Mouse (Mus musculus) gonadal fat pad, adult 2 months (tissue): ENCODE measurements around the gene Fbxw8. TPM values are rescaled to one million over a fixed set of nuclear protein-coding genes. Genes with fewer than 3 reads are reported as not detected.

Experiments
- DNase-seq: peaks from one replicate; pipeline ENCODE4 v3.0.0-alpha.2; 2012; ENCODE audit warnings: low read depth
- polyA plus RNA-seq: library from polyadenylated mRNA; depleted of rRNA; stranded (reverse); fragments of >200 nt; gene quantifications from 2 replicates; pipeline ENCODE4 v1.2.3, GENCODE M21; 2012; rRNA removed

Fbxw8 gene
- polyA plus RNA-seq, 1 experiment = 80.7 TPM

DNA sequence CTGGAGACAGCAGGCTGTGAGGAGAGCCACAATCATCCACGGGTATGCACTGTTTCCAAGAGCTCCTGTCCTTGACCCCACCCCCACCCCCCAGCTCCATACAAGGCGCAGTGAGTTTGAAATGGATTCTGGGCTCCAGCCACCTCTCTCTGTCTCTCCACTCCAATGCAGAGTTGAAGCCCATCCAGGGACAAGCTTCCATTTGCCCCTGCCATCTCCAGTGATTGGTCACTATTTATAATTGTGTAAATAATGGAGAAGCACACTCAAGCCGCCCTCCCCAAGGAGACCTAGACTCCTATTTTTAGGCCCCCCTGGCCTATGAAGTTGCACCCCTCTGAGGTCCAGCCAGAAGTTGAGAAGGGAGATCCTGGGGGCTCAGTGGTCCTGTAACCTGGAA, 132.2 kb downstream of the Fbxw8 start:
- no peak for DNase-seq

DNA sequence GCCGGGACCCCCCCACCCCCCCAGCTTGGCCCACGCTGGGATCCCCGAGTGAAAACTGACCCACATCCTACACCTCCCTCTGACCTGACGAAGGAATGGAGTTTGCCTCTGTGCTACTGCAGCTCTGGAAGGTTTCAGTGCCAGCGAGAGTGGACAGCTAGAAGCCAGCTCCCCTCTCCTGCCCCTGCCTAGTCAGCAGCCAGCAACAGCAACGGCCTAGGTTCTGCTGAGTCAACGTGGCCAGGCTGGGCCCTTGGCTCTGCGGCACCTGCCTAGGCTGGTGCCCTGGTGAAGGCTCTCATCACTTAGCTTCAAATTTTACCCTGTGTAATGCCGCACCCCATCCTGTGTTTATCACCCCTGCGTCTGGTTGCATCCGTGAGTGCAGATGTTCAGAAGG, 135.4 kb downstream of the Fbxw8 start:
- DNase-seq = no peak

DNA sequence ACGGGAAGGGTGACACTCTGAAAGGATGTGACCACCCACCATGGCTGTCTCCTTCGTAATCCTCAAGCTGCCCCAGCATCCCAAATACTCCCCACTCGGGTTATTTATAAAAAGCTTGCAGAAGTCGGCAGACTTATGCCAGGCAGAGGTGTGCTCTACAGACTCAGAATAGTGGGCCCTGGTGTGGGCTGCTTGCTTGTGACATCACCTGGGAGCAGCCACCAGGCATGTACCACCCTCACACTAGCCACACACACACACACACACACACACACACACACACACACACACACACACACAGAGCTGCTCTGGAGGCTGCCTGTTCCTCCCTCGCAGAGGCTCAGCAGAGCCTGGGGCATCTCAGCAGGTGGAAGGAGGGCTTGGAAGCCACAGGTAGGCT, 137.7 kb downstream of the Fbxw8 start:
- DNase-seq = no peak

DNA sequence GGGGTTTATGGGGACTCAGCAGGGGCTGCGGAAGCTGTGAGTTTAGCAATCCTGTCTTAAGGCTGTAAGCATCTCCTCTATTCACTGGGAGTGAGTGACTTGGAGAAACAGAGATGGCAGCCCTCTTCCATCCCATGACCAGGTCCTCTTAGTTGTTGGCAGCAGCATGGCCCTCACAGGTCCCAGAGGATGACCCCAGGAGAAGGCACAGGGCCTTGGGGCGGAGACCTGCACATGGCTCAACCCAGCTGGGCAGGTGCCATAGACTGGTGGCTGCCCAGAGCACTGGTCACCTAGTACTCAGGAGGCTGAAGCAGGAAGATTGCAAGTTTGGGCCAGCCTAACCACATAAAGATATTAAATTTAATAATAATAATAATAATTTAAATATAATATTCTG, 139.6 kb downstream of the Fbxw8 start:
- no peak for DNase-seq

DNA sequence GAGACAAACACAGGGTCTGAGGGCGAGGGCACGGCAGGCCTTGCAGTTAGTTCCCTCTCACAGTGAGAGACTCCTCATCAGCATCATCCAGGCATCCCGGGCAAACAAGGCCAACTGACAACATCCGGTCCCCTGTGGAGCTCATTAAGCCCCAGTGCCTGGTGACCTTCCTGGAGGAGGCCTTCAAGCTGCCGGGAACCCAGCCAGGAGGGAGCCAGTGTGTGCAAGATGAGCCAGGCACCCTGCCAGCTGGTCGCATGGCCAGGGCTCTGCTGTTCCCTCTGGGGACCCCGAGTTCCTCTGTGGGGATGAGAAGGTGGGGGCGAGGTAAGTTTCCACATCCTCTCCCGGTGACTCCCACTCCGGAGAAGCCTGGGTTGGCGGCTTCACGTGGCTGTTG, 140.2 kb downstream of the Fbxw8 start:
- DNase-seq = no peak

Other genes with a start within 250 kb of the Fbxw8 start
- gene Fbxo21, start 178.7 kb downstream of the Fbxw8 start, polyA plus RNA-seq = 46.0 and 54.1 TPM in 2 replicates
- 3.6 and 4.1 TPM in 2 replicates for gene Tesc, start 127.7 kb downstream of the Fbxw8 start, polyA plus RNA-seq
- 0.08 and 0.16 TPM in 2 replicates for gene Hrk, start 9.2 kb upstream of the Fbxw8 start, polyA plus RNA-seq
- gene Rnft2, start 89.7 kb upstream of the Fbxw8 start, polyA plus RNA-seq = 16.4 and 19.6 TPM in 2 replicates
- gene 2410131K14Rik, start 89.8 kb upstream of the Fbxw8 start, polyA plus RNA-seq = 9.9 and 12.0 TPM in 2 replicates